7 mouse cellular contexts compared by ENCODE assay signal in genomic region chr3:41182036-41182899, GRCm38 (mm10).
DNase-seq lines count a peak whose midpoint lies in the region; ATAC-seq lines count a peak whose summit lies in the region.

No protein-coding gene starts in this region.

- H3K27ac ChIP-seq in embryonic facial prominence, embryonic 11.5 days (replicated peaks; ENCODE audit: low read depth, low read length): no peak overlapping the region
- no peak overlapping the region for H3K27ac ChIP-seq in midbrain, embryonic 13.5 days

- peak; percentile 93 for DNase-seq in adrenal gland, postnatal 14 days
- DNase-seq in embryonic facial prominence, embryonic 11.5 days (ENCODE audit: low spot score): peak; percentile 90
- peak; percentile 96 for DNase-seq in heart, adult 11 months
- peak; percentile 80 for DNase-seq in kidney, adult 11 months
- DNase-seq in left cerebral cortex, postnatal 4 days: peak; percentile 89
- DNase-seq in spleen, adult 12 weeks (ENCODE audit: low spot score): peak; percentile 62

- no peak overlapping the region for H3K4me2 ChIP-seq in embryonic facial prominence, embryonic 11.5 days (ENCODE audit: low read depth, low read length)
- H3K4me2 ChIP-seq in midbrain, embryonic 13.5 days (replicated peaks): no peak overlapping the region

- H3K4me3 ChIP-seq in embryonic facial prominence, embryonic 11.5 days (ENCODE audit: low read depth, low read length): no peak overlapping the region
- no peak overlapping the region for H3K4me3 ChIP-seq in midbrain, embryonic 13.5 days (replicated peaks)

- no peaks in the 10 kb centered on the region for H3K27me3 ChIP-seq in embryonic facial prominence, embryonic 11.5 days (ENCODE audit: control insufficient read depth, insufficient read depth, low read length)
- H3K27me3 ChIP-seq in midbrain, embryonic 13.5 days: no peaks in the 10 kb centered on the region

- H3K4me1 ChIP-seq in embryonic facial prominence, embryonic 11.5 days (ENCODE audit: control insufficient read depth, insufficient read depth, low read length): no peaks in the 10 kb centered on the region
- no peaks in the 10 kb centered on the region for H3K4me1 ChIP-seq in midbrain, embryonic 13.5 days (replicated peaks)

- intact Hi-C loops in left cerebral cortex, postnatal 4 days (cut with DNase I): loop anchor here (5.0 kb wide), 1 partner anchor 385 kb away; no protein-coding TSS in a partner anchor

- WGBS in embryonic facial prominence, embryonic 11.5 days: 52% methylated on average over 15 of the region's 15 CpGs
- 58% methylated on average over 15 of the region's 15 CpGs for WGBS in midbrain, embryonic 13.5 days

- H3K36me3 ChIP-seq in embryonic facial prominence, embryonic 11.5 days (replicated peaks; ENCODE audit: control insufficient read depth, insufficient read depth, low read depth, low read length): no peaks in the 10 kb centered on the region
- no peaks in the 10 kb centered on the region for H3K36me3 ChIP-seq in midbrain, embryonic 13.5 days

- H3K9me3 ChIP-seq in embryonic facial prominence, embryonic 11.5 days (replicated peaks; ENCODE audit: control insufficient read depth, low read length): no peaks in the 10 kb centered on the region
- H3K9me3 ChIP-seq in midbrain, embryonic 13.5 days: no peaks in the 10 kb centered on the region

- peak; percentile 84 for ATAC-seq in embryonic facial prominence, embryonic 11.5 days (replicated peaks; ENCODE audit: insufficient number of reproducible peaks, low FRiP score, low TSS enrichment, low read depth)
- peak; percentile 93 for ATAC-seq in midbrain, embryonic 13.5 days

- H3K9ac ChIP-seq in embryonic facial prominence, embryonic 11.5 days (replicated peaks; ENCODE audit: low read length): no peak overlapping the region
- 0 out of 2 replicates have a peak overlapping the region, but pooled peaks have one; percentile 21 for H3K9ac ChIP-seq in midbrain, embryonic 13.5 days (replicated peaks)
